Mouse (Mus musculus) bone marrow macrophage, adult 2 months (primary cell): Measurements from ENCODE around the gene Siva1. TPM values are rescaled to one million over a fixed set of nuclear protein-coding genes. Genes with fewer than 3 reads are reported as not detected.

Source experiments
- H3K27ac ChIP-seq: 2 replicates; pipeline ENCODE4 v1.5.1; 2012; ENCODE audit warnings: low read depth, low read length; ENCODE audit not compliant: insufficient read depth
- H3K4me1 ChIP-seq: 2 replicates; pipeline ENCODE4 v1.6.1; 2012; ENCODE audit warnings: low read length; ENCODE audit not compliant: control insufficient read depth, insufficient read depth
- H3K4me3 ChIP-seq: 2 replicates; pipeline ENCODE4 v1.5.1; 2012; ENCODE audit warnings: mild to moderate bottlenecking, low read length, moderate library complexity; ENCODE audit not compliant: insufficient read depth
- CTCF ChIP-seq: IDR thresholded peaks from 2 replicates; pipeline ENCODE4 v1.5.1; 2012; ENCODE audit warnings: low read depth, mild to moderate bottlenecking, low read length, moderate library complexity
- POLR2A ChIP-seq: IDR thresholded peaks from 2 replicates; pipeline ENCODE4 v1.6.1; 2012; ENCODE audit warnings: mild to moderate bottlenecking, low read depth, low read length, borderline replicate concordance
- polyA plus RNA-seq: library from polyadenylated mRNA; stranded (reverse); fragments of >200 nt; gene quantifications from 2 replicates; pipeline ENCODE4 v1.2.4, GENCODE M21; 2012; ENCODE audit not compliant: missing spikeins, insufficient read depth, insufficient read length

Siva1 gene
- polyA plus RNA-seq, 1 experiment, result 34.9 TPM

GRCm38 (mm10) chr12:112696806-112697425, 52.4 kb downstream of the Siva1 start:
- Histone ChIP-seq H3K4me3 (no peak overlapping the region), H3K4me1 (peaks cover 16% of the 10 kb centered on the region), H3K27ac (no peak overlapping the region)
- no peak for TF ChIP-seq POLR2A
- TF ChIP-seq CTCF, result no peak

Other genes with a start within 250 kb of the Siva1 start
- gene A530016L24Rik, start 155.2 kb upstream of the Siva1 start, polyA plus RNA-seq, result not detected in 2 replicates
- not detected in 2 replicates for gene Tmem179, start 127.9 kb upstream of the Siva1 start, polyA plus RNA-seq
- 28.0 and 30.8 TPM in 2 replicates for gene Inf2, start 55.9 kb upstream of the Siva1 start, polyA plus RNA-seq
- 33.2 and 38.5 TPM in 2 replicates for gene Adssl1, start 24.6 kb upstream of the Siva1 start, polyA plus RNA-seq
- gene Akt1, start 30.2 kb downstream of the Siva1 start, polyA plus RNA-seq, result 169 and 176 TPM in 2 replicates
- 9.2 and 10.1 TPM in 2 replicates for gene Zbtb42, start 34.1 kb downstream of the Siva1 start, polyA plus RNA-seq
- 8.5 and 17.7 TPM in 2 replicates for gene Cep170b, start 75.8 kb downstream of the Siva1 start, polyA plus RNA-seq
- gene Pld4, start 116.0 kb downstream of the Siva1 start, polyA plus RNA-seq, result 1,067 and 1,170 TPM in 2 replicates
- gene Ahnak2, start 158.0 kb downstream of the Siva1 start, polyA plus RNA-seq, result 27.3 TPM in 2 replicates
- 2.0 and 2.1 TPM in 2 replicates for gene Clba1, start 164.3 kb downstream of the Siva1 start, polyA plus RNA-seq
- 26.2 and 28.0 TPM in 2 replicates for gene Cdca4, start 184.7 kb downstream of the Siva1 start, polyA plus RNA-seq
- gene Gpr132, start 223.5 kb downstream of the Siva1 start, polyA plus RNA-seq, result 42.1 and 44.3 TPM in 2 replicates